Mouse (Mus musculus) intestine, postnatal 0 days (tissue): ENCODE results near the gene Prkcz. TPM values are rescaled to one million over a fixed set of nuclear protein-coding genes. Genes with fewer than 3 reads are reported as not detected.
A peak's percentile ranks its signal among the peaks of the same experiment; 100 is the strongest.

Source experiments
- ATAC-seq: fragments of 200-750 bp; cut with Nextera tagmentation; 2 replicates; pipeline ENCODE4 v1.8.0; 2017; ENCODE audit warnings: mild to moderate bottlenecking, moderate TSS enrichment, moderate library complexity
- H3K27ac ChIP-seq: fragments of 300-500 bp; sonication (generic); 2 replicates; pipeline ENCODE4 v1.5.1; 2014; ENCODE audit warnings: mild to moderate bottlenecking, low read depth, low read length, moderate library complexity
- H3K27me3 ChIP-seq: fragments of 300-500 bp; sonication (generic); replicated peaks from 2 replicates; pipeline ENCODE4 v1.6.1; 2014; ENCODE audit warnings: low read length, mixed read lengths; ENCODE audit not compliant: control insufficient read depth, insufficient read depth
- H3K36me3 ChIP-seq: fragments of 300-500 bp; sonication (generic); 2 replicates; pipeline ENCODE4 v1.6.1; 2014; ENCODE audit warnings: mild to moderate bottlenecking, moderate library complexity; ENCODE audit not compliant: control insufficient read depth, insufficient read depth
- H3K4me1 ChIP-seq: fragments of 300-500 bp; sonication (generic); replicated peaks from 2 replicates; pipeline ENCODE4 v1.6.1; 2014; ENCODE audit warnings: antibody characterized with exemption, low read length, mixed read lengths; ENCODE audit not compliant: control insufficient read depth, insufficient read depth
- H3K4me2 ChIP-seq: fragments of 300-500 bp; sonication (generic); replicated peaks from 2 replicates; pipeline ENCODE4 v1.6.1; 2014; ENCODE audit warnings: low read depth, mild to moderate bottlenecking, moderate library complexity
- H3K4me3 ChIP-seq: fragments of 300-500 bp; sonication (generic); 2 replicates; pipeline ENCODE4 v1.5.1; 2014; ENCODE audit warnings: low read depth, low read length
- H3K9ac ChIP-seq: fragments of 300-500 bp; sonication (generic); 2 replicates; pipeline ENCODE4 v1.6.1; 2014; ENCODE audit warnings: mild to moderate bottlenecking, low read depth, low read length
- H3K9me3 ChIP-seq: fragments of 300-500 bp; sonication (generic); 2 replicates; pipeline ENCODE4 v1.6.1; 2016; ENCODE audit warnings: mixed run types; ENCODE audit not compliant: control insufficient read depth
- CTCF ChIP-seq: sonication (generic); IDR thresholded peaks from 2 replicates; pipeline ENCODE4 v1.5.1; 2016; ENCODE audit warnings: low read depth, mild to moderate bottlenecking, control low read depth, antibody characterized with exemption, moderate library complexity
- WGBS: fragments of 180-500 bp; shearing (Covaris S2); extraction: QIAGEN DNeasy Blood & Tissue Kit; methylation state at CpG from one replicate; pipeline ENCODE4 v1.1.7; 2014; 5-methylcytosine and 5-hydroxymethylcytosine counted together
- polyA plus RNA-seq: library from polyadenylated mRNA; unstranded; fragments of >200 nt; fragmentation: Nextera tagmentation; extraction: Ambion mirVana; gene quantifications from 2 replicates; pipeline ENCODE4 v1.2.1, GENCODE M21; 2015

Gene Prkcz
- polyA plus RNA-seq, 1 experiment from 2014 or later, result 31.7 TPM

- WGBS, result 46% methylated on average over 11 of the region's 11 CpGs
- Histone ChIP-seq H3K36me3 (peaks cover 17% of the 10 kb centered on the region), H3K9me3 (no peaks in the 10 kb centered on the region), H3K4me3 (no peak overlapping the region), H3K4me1 (peaks cover 12% of the 10 kb centered on the region), H3K9ac (no peak overlapping the region), H3K4me2 (peak overlapping the region; percentile 37; the same call in 1 of the 2 replicates), H3K27me3 (no peaks in the 10 kb centered on the region), H3K27ac (no peak overlapping the region)
- no peak for TF ChIP-seq CTCF
- no peak for ATAC-seq
These were observed 78.1 kb downstream of the Prkcz start for GRCm38 (mm10) chr4:155283001-155283503.

- Histone ChIP-seq H3K4me3 (no peak overlapping the region), H3K4me2 (no peak overlapping the region), H3K4me1 (peaks cover 12% of the 10 kb centered on the region), H3K9ac (no peak overlapping the region), H3K9me3 (no peaks in the 10 kb centered on the region), H3K27me3 (no peaks in the 10 kb centered on the region), H3K36me3 (peaks cover 17% of the 10 kb centered on the region), H3K27ac (no peak overlapping the region)
- 59% methylated on average over 6 of the region's 6 CpGs for WGBS
- no peak for TF ChIP-seq CTCF
- ATAC-seq, result no peak
These were observed 78.9 kb downstream of the Prkcz start for GRCm38 (mm10) chr4:155282231-155282630.

GRCm38 (mm10) chr4:155281652-155282051, 79.5 kb downstream of the Prkcz start:
- TF ChIP-seq CTCF, result no peak
- ATAC-seq, result no peak
- 85% methylated on average over 8 of the region's 8 CpGs for WGBS
- Histone ChIP-seq H3K4me1 (peaks cover 12% of the 10 kb centered on the region), H3K4me3 (no peak overlapping the region), H3K9me3 (no peaks in the 10 kb centered on the region), H3K9ac (no peak overlapping the region), H3K27me3 (no peaks in the 10 kb centered on the region), H3K27ac (no peak overlapping the region), H3K4me2 (no peak overlapping the region), H3K36me3 (peaks cover 16% of the 10 kb centered on the region)

- H3K36me3 ChIP-seq, result peaks cover 12% of the 10 kb centered on the region
- no peak for ATAC-seq
- no peak for TF ChIP-seq CTCF
- 68% methylated on average over 2 of the region's 2 CpGs for WGBS
- no peaks in the 10 kb centered on the region for H3K27me3 ChIP-seq
- no peak overlapping the region for H3K4me3 ChIP-seq
- no peak overlapping the region for H3K4me2 ChIP-seq
- H3K27ac ChIP-seq, result 0 out of 2 replicates have a peak overlapping the region, but pooled peaks have one; percentile 5
- no peak overlapping the region for H3K9ac ChIP-seq
- H3K9me3 ChIP-seq, result no peaks in the 10 kb centered on the region
- H3K4me1 ChIP-seq, result peaks cover 12% of the 10 kb centered on the region
These were observed 79.9 kb downstream of the Prkcz start for GRCm38 (mm10) chr4:155281227-155281626.

GRCm38 (mm10) chr4:155280768-155281121, 80.4 kb downstream of the Prkcz start:
- Histone ChIP-seq H3K27me3 (no peaks in the 10 kb centered on the region), H3K4me1 (peaks cover 12% of the 10 kb centered on the region), H3K9ac (no peak overlapping the region), H3K4me2 (0 out of 2 replicates have a peak overlapping the region, but pooled peaks have one; percentile 27), H3K9me3 (no peaks in the 10 kb centered on the region), H3K4me3 (no peak overlapping the region), H3K27ac (0 out of 2 replicates have a peak overlapping the region, but pooled peaks have one; percentile 46), H3K36me3 (peaks cover 8% of the 10 kb centered on the region; the same call in 1 of the 2 replicates)
- no peak for TF ChIP-seq CTCF
- 29% methylated on average over 1 of the region's 1 CpGs for WGBS
- ATAC-seq, result peak; percentile 93

- H3K27ac ChIP-seq, result peak overlapping the region; percentile 46; the same call in 1 of the 2 replicates
- 36% methylated on average over 16 of the region's 16 CpGs for WGBS
- H3K4me2 ChIP-seq, result peak overlapping the region; percentile 27; the same call in 1 of the 2 replicates
- H3K9me3 ChIP-seq, result no peaks in the 10 kb centered on the region
- peak; percentile 89 for ATAC-seq
- no peak for TF ChIP-seq CTCF
- H3K36me3 ChIP-seq, result 0 out of 2 replicates have a peak, but pooled peaks cover 4% of the 10 kb centered on the region
- no peak overlapping the region for H3K9ac ChIP-seq
- peaks cover 12% of the 10 kb centered on the region for H3K4me1 ChIP-seq
- no peak overlapping the region for H3K4me3 ChIP-seq
- H3K27me3 ChIP-seq, result no peaks in the 10 kb centered on the region
These were observed 81.0 kb downstream of the Prkcz start for GRCm38 (mm10) chr4:155279926-155280767.
